Mouse (Mus musculus) embryonic facial prominence, embryonic 10.5 days (tissue): ENCODE measurements around the gene Macf1. TPM values are rescaled to one million over a fixed set of nuclear protein-coding genes. Genes with fewer than 3 reads are reported as not detected.

ENCODE experiments used
- DNase-seq: peaks from one replicate; pipeline ENCODE4 v3.0.0-alpha.2; 2017; ENCODE audit warnings: low spot score
- H3K27ac ChIP-seq: fragments of 300-500 bp; sonication (generic); replicated peaks from 2 replicates; pipeline ENCODE4 v1.5.1; 2016; ENCODE audit warnings: mild to moderate bottlenecking
- H3K27me3 ChIP-seq: fragments of 300-500 bp; sonication (generic); replicated peaks from 2 replicates; pipeline ENCODE4 v1.6.1; 2016; ENCODE audit warnings: low read depth, mild to moderate bottlenecking; ENCODE audit not compliant: poor library complexity, severe bottlenecking
- H3K36me3 ChIP-seq: fragments of 300-500 bp; sonication (generic); replicated peaks from 2 replicates; pipeline ENCODE4 v1.6.1; 2016; ENCODE audit warnings: mild to moderate bottlenecking, moderate library complexity
- H3K4me1 ChIP-seq: fragments of 300-500 bp; sonication (generic); 2 replicates; pipeline ENCODE4 v1.6.1; 2016
- H3K4me3 ChIP-seq: fragments of 300-500 bp; sonication (generic); 2 replicates; pipeline ENCODE4 v1.5.1; 2016; ENCODE audit warnings: mild to moderate bottlenecking, moderate library complexity
- H3K9me3 ChIP-seq: fragments of 300-500 bp; sonication (generic); 2 replicates; pipeline ENCODE4 v1.6.1; 2016; ENCODE audit warnings: mild to moderate bottlenecking
- WGBS: fragments of 180-500 bp; shearing (Covaris S2); methylation state at CpG from one replicate; pipeline ENCODE4 v1.1.7; 2016; 5-methylcytosine and 5-hydroxymethylcytosine counted together
- polyA plus RNA-seq: library from polyadenylated mRNA; unstranded; fragments of >200 nt; fragmentation: Nextera tagmentation; extraction: Ambion mirVana; gene quantifications from 2 replicates; pipeline ENCODE4 v1.2.1, GENCODE M21; 2016

Gene Macf1
- polyA plus RNA-seq, 1 experiment from 2014 or later, result 47.4 TPM

GRCm38 (mm10) chr4:123415566-123415965 is 268.6 kb downstream of the Macf1 start:
- no peak for DNase-seq
- no peak overlapping the region for H3K4me3 ChIP-seq
- no peak overlapping the region for H3K27ac ChIP-seq
- H3K4me1 ChIP-seq, result peaks cover 26% of the 10 kb centered on the region
- no peaks in the 10 kb centered on the region for H3K27me3 ChIP-seq
- H3K9me3 ChIP-seq, result no peaks in the 10 kb centered on the region
- WGBS, result 90% methylated on average over 1 of the region's 1 CpGs
- no peaks in the 10 kb centered on the region for H3K36me3 ChIP-seq

- H3K4me3 ChIP-seq, result no peak overlapping the region
- DNase-seq, result no peak
- peaks cover 15% of the 10 kb centered on the region for H3K36me3 ChIP-seq
- H3K27ac ChIP-seq, result no peak overlapping the region
- 61% methylated on average over 2 of the region's 2 CpGs for WGBS
- peaks cover 43% of the 10 kb centered on the region for H3K4me1 ChIP-seq
- H3K27me3 ChIP-seq, result no peaks in the 10 kb centered on the region
- no peaks in the 10 kb centered on the region for H3K9me3 ChIP-seq
Measured at GRCm38 (mm10) chr4:123413876-123414275, 270.3 kb downstream of the Macf1 start.

GRCm38 (mm10) chr4:123412981-123413380 is 271.2 kb downstream of the Macf1 start:
- no peak for DNase-seq
- Histone ChIP-seq H3K4me3 (peak overlapping the region; percentile 86; the same call in 1 of the 2 replicates), H3K9me3 (no peaks in the 10 kb centered on the region), H3K27me3 (no peaks in the 10 kb centered on the region), H3K27ac (no peak overlapping the region), H3K4me1 (peaks cover 52% of the 10 kb centered on the region), H3K36me3 (peaks cover 24% of the 10 kb centered on the region)
- WGBS, result 51% methylated on average over 2 of the region's 2 CpGs

- peaks cover 57% of the 10 kb centered on the region for H3K4me1 ChIP-seq
- H3K27ac ChIP-seq, result peak overlapping the region; percentile 97
- no peaks in the 10 kb centered on the region for H3K9me3 ChIP-seq
- peak overlapping the region; percentile 86 for H3K4me3 ChIP-seq
- 3% methylated on average over 6 of the region's 6 CpGs for WGBS
- peaks cover 29% of the 10 kb centered on the region for H3K36me3 ChIP-seq
- peak; percentile 68 for DNase-seq
- no peaks in the 10 kb centered on the region for H3K27me3 ChIP-seq
Measured at GRCm38 (mm10) chr4:123412528-123412878, 271.7 kb downstream of the Macf1 start.

- peak; percentile 98 for DNase-seq
- Histone ChIP-seq H3K27ac (peak overlapping the region; percentile 97), H3K36me3 (peaks cover 34% of the 10 kb centered on the region), H3K9me3 (no peaks in the 10 kb centered on the region), H3K4me3 (peak overlapping the region; percentile 86), H3K4me1 (peaks cover 63% of the 10 kb centered on the region), H3K27me3 (no peaks in the 10 kb centered on the region)
- under 1% methylated on average over 68 of the region's 69 CpGs for WGBS
Measured at GRCm38 (mm10) chr4:123411732-123412527, 272.2 kb downstream of the Macf1 start.

GRCm38 (mm10) chr4:123411006-123411731 is 273.0 kb downstream of the Macf1 start:
- H3K27me3 ChIP-seq, result no peaks in the 10 kb centered on the region
- peak overlapping the region; percentile 86 for H3K4me3 ChIP-seq
- no peaks in the 10 kb centered on the region for H3K9me3 ChIP-seq
- H3K4me1 ChIP-seq, result peaks cover 70% of the 10 kb centered on the region
- H3K27ac ChIP-seq, result peak overlapping the region; percentile 97
- WGBS, result 4% methylated on average over 36 of the region's 36 CpGs
- peak; percentile 79 for DNase-seq
- H3K36me3 ChIP-seq, result peaks cover 40% of the 10 kb centered on the region

- Histone ChIP-seq H3K9me3 (no peaks in the 10 kb centered on the region), H3K36me3 (peaks cover 46% of the 10 kb centered on the region), H3K27me3 (no peaks in the 10 kb centered on the region), H3K27ac (0 out of 2 replicates have a peak overlapping the region, but pooled peaks have one; percentile 19), H3K4me1 (peaks cover 84% of the 10 kb centered on the region), H3K4me3 (peak overlapping the region; percentile 86; the same call in 1 of the 2 replicates)
- DNase-seq, result no peak
- 95% methylated on average over 1 of the region's 1 CpGs for WGBS
Measured at GRCm38 (mm10) chr4:123409752-123410151, 274.4 kb downstream of the Macf1 start.

- H3K9me3 ChIP-seq, result no peaks in the 10 kb centered on the region
- DNase-seq, result no peak
- peak overlapping the region; percentile 19 for H3K27ac ChIP-seq
- no peaks in the 10 kb centered on the region for H3K27me3 ChIP-seq
- peaks cover 46% of the 10 kb centered on the region for H3K36me3 ChIP-seq
- WGBS, result 90% methylated on average over 3 of the region's 3 CpGs
- peaks cover 86% of the 10 kb centered on the region for H3K4me1 ChIP-seq
- 0 out of 2 replicates have a peak overlapping the region, but pooled peaks have one; percentile 13 for H3K4me3 ChIP-seq
Measured at GRCm38 (mm10) chr4:123409034-123409692, 275.0 kb downstream of the Macf1 start.

GRCm38 (mm10) chr4:123407792-123408191 is 276.4 kb downstream of the Macf1 start:
- Histone ChIP-seq H3K27ac (no peak overlapping the region), H3K9me3 (no peaks in the 10 kb centered on the region), H3K36me3 (peaks cover 46% of the 10 kb centered on the region), H3K27me3 (no peaks in the 10 kb centered on the region), H3K4me1 (peaks cover 87% of the 10 kb centered on the region), H3K4me3 (peak overlapping the region; percentile 43)
- WGBS, result 78% methylated on average over 6 of the region's 6 CpGs
- no peak for DNase-seq

GRCm38 (mm10) chr4:123404056-123404455 is 280.1 kb downstream of the Macf1 start:
- H3K27me3 ChIP-seq, result no peaks in the 10 kb centered on the region

GRCm38 (mm10) chr4:123402244-123402643 is 281.9 kb downstream of the Macf1 start:
- no peak overlapping the region for H3K4me3 ChIP-seq
- H3K27me3 ChIP-seq, result no peaks in the 10 kb centered on the region
- WGBS, result 67% methylated on average over 1 of the region's 1 CpGs
- H3K36me3 ChIP-seq, result peaks cover 60% of the 10 kb centered on the region
- DNase-seq, result no peak
- no peaks in the 10 kb centered on the region for H3K9me3 ChIP-seq
- H3K27ac ChIP-seq, result no peak overlapping the region
- peaks cover 47% of the 10 kb centered on the region for H3K4me1 ChIP-seq

More at GRCm38 (mm10) chr4:123404056-123404455, 280.1 kb downstream of the Macf1 start:
- H3K4me1 ChIP-seq, result peaks cover 65% of the 10 kb centered on the region
- H3K4me3 ChIP-seq, result no peak overlapping the region
- H3K9me3 ChIP-seq, result no peaks in the 10 kb centered on the region
- peaks cover 60% of the 10 kb centered on the region for H3K36me3 ChIP-seq
- no peak for DNase-seq
- H3K27ac ChIP-seq, result no peak overlapping the region
- WGBS, result 86% methylated on average over 1 of the region's 1 CpGs

GRCm38 (mm10) chr4:123401265-123401664 is 282.9 kb downstream of the Macf1 start:
- H3K27ac ChIP-seq, result no peak overlapping the region
- no peak for DNase-seq
- WGBS, result 88% methylated on average over 3 of the region's 3 CpGs
- H3K27me3 ChIP-seq, result no peaks in the 10 kb centered on the region
- H3K4me1 ChIP-seq, result peaks cover 37% of the 10 kb centered on the region
- H3K4me3 ChIP-seq, result no peak overlapping the region
- H3K36me3 ChIP-seq, result peaks cover 62% of the 10 kb centered on the region
- no peaks in the 10 kb centered on the region for H3K9me3 ChIP-seq
